Mouse (Mus musculus) layer of hippocampus, postnatal 10 days (tissue): ENCODE data around the gene Nubp1. TPM values are rescaled to one million over a fixed set of nuclear protein-coding genes. Genes with fewer than 3 reads are reported as not detected.

Source experiments
- DNase-seq, 2 experiments: peaks; one replicate each; pipeline ENCODE4 v3.0.0; 2021; ENCODE audit warnings: low spot score in 2 of 2
- total RNA-seq, 2 experiments: library from RNA; stranded (reverse); gene quantifications; 2 replicates each; pipeline ENCODE4 v1.2.3; 2021

Nubp1 gene
- total RNA-seq, 2 experiments from 2014 or later, result 12.5 to 15.6 TPM

DNA sequence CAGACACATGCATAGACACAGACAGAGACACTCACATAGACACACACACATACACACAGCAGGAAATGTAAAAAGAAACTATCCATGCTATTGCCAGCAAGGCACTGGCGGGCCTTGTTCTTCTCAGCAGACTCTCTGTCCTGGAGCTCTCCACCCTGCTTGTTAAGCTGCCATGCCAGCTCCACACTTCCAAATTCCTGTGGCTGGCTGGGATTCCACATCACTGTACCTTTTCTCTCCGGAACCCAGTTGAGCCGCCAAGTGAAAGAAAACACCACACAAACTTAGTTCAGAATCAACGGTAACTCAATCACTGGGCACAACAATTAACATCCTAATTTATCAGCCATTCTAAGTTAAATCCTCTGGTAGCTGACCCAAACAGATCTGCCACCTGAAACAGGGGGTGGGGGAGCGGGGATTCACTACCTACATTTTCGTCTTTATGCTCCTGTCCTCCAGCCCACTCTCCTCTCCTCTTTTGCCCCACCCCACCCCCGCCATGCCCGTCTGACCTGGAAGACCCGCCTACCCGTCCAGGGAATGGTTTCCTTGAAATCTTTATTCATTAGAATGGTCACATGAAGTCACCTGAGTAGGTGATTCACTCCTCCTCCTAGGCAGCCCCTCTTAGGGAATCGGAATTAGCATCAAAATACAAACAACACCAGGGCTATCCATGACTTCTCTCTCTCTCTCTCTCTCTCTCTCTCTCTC lies 55.8 kb downstream of the Nubp1 start:
- no peak for DNase-seq

DNA sequence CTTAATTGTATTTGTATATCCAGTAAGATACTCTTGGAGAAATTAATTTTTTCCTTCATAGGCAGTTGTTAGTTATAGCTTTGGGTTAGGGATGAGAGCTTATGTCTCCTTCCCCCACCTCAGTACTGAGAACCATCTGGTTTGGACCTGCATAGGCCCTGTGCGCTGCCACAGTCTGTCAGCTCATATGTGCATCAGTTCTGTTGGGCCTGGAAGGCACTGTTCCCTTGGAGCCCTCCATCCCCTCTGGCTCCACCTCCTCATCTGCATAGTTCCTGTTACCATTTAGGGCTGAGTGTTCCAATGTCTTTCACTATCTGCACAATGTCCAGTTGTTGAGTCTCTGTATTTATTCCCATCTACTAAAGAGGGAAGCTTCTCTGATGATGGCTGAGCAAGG lies 56.5 kb downstream of the Nubp1 start:
- peak; percentile 31 to 49 for DNase-seq

DNA sequence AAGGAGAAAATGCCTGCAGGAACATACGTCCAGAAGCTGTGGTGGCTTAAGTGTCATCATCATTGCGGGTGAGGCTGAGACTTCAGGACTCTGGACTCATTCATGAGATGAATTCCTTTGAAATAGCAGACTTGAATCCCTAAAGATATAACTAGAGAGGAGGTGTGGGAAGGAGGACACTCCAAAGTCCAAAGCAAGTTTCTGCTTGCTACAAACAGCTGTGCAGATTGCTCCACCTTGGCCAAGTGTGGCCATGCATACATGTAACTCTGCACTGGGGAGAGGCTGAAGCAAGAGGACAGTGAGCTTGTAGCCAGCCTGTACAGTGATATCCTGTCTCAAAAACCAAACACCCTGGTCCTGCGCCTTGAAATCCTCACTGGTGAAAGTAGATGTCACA lies 60.2 kb downstream of the Nubp1 start:
- no peak for DNase-seq

Other genes with a start within 250 kb of the Nubp1 start
- gene Rpl39l, start 241.7 kb upstream of the Nubp1 start, total RNA-seq, result not detected
- gene Atf7ip2, start 219.2 kb upstream of the Nubp1 start, total RNA-seq, result under 1 TPM; 0.27 to 0.31 TPM
- 10 to 100 TPM; 42.3 to 43.0 TPM for gene Emp2, start 98.0 kb upstream of the Nubp1 start, total RNA-seq
- 1 to 10 TPM; 6.2 to 8.4 TPM for gene Tekt5, start 16.5 kb upstream of the Nubp1 start, total RNA-seq
- 10 to 100 TPM; 37.9 to 42.0 TPM for gene Tvp23a, start 35.4 kb downstream of the Nubp1 start, total RNA-seq
- under 1 TPM; 0.07 to 0.16 TPM for gene Ciita, start 68.1 kb downstream of the Nubp1 start, total RNA-seq
- gene Dexi, start 131.1 kb downstream of the Nubp1 start, total RNA-seq, result 10 to 100 TPM; 33.0 to 35.5 TPM
- 10 to 100 TPM; 66.8 to 71.6 TPM for gene Clec16a, start 133.4 kb downstream of the Nubp1 start, total RNA-seq